Mouse (Mus musculus): ENCODE measurements around the gene Maml1.
"Not testable (repeated sequence)": the region's sequence is repeated elsewhere in the genome, so short reads cannot be mapped to it uniquely, and the experiment has no call there.

Maml1 gene

GRCm38 (mm10) chr11:50292190-50292855 lies at the start of gene Maml1:
TSS of gene Maml1 (minus strand) at chr11:50292311.
- peak; percentile 99 for DNase-seq (ENCODE audit: low read depth, low spot score)

- DNase-seq (ENCODE audit: low read depth, low spot score): no peak
Measured at GRCm38 (mm10) chr11:50336891-50337290, 44.8 kb upstream of the Maml1 start.

GRCm38 (mm10) chr11:50336126-50336525 lies 44.0 kb upstream of the Maml1 start:
- DNase-seq (ENCODE audit: low read depth, low spot score): no peak

GRCm38 (mm10) chr11:50333181-50333580 lies 41.1 kb upstream of the Maml1 start:
- no peak for DNase-seq (ENCODE audit: low read depth, low spot score)

DNA sequence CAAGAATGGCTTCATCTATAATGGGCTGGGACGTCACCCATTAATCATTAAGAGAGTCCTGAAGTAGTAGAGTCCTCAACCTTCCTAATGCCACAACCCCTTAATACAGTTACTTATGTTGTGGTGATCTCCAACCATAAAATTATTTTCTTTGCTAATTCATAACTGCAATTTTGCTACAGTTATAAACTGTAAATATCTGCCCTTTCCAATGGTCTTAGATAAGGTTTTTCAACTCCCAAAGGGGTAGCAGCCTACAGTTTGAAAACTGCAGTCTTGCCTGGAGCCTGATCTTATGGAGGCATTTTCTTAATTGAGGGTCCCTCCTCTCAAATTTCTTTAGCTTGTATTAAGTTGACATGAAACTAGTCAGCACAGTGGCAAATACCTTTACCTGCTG lies 37.3 kb upstream of the Maml1 start:
- DNase-seq (ENCODE audit: low read depth, low spot score): no peak

DNA sequence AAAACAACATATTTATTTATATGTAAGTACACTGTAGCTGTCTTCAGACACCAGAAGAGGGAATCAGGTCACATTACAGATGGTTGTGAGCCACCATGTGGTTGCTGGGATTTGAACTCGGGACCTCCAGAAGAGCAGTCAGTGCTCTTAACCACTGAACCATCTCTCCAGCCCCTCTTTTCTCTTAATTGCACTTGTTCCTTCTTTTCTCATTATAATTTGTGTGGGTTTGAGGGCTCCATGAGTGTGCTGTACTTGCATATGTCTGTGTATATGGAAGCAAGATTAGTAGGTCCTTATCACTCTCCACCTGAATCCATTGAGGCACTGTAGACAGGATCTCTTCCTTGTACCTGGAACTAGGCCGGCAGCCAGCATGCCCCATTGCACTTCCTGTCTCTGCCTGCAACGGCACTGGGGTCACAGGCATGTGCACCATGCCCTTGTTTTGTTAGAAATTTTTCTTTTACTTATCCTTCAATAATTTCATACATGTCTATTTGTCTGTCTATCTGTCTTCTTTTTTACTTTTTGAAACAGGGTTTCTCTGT lies 36.0 kb upstream of the Maml1 start:
- no peak for DNase-seq (ENCODE audit: low read depth, low spot score)

DNA sequence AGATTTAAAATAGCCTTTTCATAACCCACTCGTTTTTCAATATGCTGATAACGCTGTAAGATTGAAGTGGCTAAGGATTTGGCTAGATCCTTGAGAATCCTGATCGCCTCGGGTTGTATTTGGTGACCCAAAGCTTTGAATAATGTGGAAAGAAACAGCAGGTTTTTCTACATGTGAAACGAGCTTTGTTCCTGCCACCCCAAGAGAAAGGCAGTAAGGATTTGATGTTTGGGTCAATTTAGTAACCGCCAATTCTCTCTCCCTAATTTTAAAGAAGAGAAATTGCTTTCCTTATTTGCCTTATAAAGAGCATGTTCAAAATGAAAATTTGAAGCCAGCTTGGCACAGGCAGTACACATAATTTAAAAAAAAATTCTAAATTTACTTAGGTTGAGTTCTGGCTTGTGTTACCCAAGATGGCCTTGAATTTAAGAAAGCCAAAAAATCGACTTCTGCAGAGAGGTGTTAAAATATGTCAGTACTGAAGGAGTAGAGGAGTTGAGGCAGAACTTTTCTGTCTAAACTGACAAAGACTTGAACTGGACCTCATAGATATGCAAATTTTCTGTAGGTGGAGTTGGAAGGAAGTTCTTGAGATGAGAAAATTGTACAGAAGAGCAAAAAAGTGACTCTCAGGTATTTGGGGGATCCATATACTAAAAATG lies 34.3 kb upstream of the Maml1 start:
- DNase-seq (ENCODE audit: low read depth, low spot score): no peak

- peak; percentile 100 for DNase-seq (ENCODE audit: low read depth, low spot score)
Measured at GRCm38 (mm10) chr11:50325496-50326301, 33.6 kb upstream of the Maml1 start, which contains the start of gene Canx. TSS of gene Canx (minus strand) at chr11:50325673.

- DNase-seq (ENCODE audit: low read depth, low spot score): no peak
Measured at GRCm38 (mm10) chr11:50324751-50325471, 32.8 kb upstream of the Maml1 start.

DNA sequence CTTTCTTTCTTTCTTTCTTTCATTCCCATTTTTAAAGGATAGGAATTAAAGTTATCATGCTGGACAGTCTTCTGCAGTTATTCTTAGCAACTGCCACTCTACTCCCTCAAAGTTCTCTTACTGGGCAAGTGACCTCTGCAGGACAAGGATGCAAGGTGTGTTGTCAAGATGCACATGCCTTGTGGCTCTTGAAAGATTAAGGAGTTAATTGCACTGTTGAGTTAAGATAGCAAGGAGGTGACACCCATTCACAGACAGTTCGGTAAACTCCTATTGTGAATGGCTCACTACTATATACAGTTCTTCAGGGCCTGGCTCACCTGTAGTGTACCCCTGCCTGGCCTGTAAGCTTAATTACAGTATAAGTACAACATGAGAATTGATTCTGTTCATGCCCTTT lies 31.7 kb upstream of the Maml1 start:
- no peak for DNase-seq (ENCODE audit: low read depth, low spot score)

DNA sequence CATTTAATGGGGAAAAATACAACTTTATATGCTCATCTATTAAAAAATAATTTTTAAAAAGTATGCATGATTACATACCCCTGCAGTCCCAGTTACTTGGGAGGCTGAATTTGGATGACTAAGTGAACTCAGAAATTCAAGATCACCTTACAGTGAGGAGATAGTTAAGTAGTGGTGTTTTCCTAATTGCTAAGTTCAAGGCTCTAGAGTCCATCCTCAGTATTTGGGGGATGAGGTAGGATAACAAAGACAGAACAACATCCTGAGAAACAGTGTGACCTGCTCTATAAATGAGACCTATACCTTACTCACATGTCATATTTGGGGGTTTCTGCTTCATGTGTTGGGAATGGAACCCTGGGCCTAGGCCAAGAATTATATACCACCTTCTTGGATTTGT lies 30.2 kb upstream of the Maml1 start:
- DNase-seq (ENCODE audit: low read depth, low spot score): no peak

GRCm38 (mm10) chr11:50321239-50321638 lies 29.1 kb upstream of the Maml1 start:
- DNase-seq (ENCODE audit: low read depth, low spot score): no peak

- not testable (repeated sequence) for DNase-seq (ENCODE audit: low read depth, low spot score)
Measured at GRCm38 (mm10) chr11:50319343-50319742, 27.2 kb upstream of the Maml1 start.

DNA sequence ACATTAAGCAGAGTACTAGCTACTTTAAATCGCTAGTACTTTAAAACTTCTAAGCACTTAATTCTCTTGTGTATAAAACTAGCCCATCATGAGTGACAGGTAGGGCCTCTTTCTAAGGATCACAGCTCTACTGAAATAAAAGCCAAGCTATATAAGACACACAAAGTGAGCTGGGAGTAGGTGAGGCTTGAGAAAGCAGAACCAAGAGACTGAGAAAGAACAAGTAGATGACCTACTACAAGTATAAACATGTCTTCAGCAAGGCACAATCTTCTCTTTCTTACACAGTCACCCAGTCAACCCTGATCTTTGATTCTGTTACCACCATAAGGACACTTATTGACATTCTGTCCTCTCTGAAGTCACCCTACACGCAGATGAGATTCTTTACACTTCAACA lies 20.7 kb upstream of the Maml1 start:
- no peak for DNase-seq (ENCODE audit: low read depth, low spot score)

- no peak for DNase-seq (ENCODE audit: low read depth, low spot score)
Measured at GRCm38 (mm10) chr11:50303406-50303805, 11.3 kb upstream of the Maml1 start.

DNA sequence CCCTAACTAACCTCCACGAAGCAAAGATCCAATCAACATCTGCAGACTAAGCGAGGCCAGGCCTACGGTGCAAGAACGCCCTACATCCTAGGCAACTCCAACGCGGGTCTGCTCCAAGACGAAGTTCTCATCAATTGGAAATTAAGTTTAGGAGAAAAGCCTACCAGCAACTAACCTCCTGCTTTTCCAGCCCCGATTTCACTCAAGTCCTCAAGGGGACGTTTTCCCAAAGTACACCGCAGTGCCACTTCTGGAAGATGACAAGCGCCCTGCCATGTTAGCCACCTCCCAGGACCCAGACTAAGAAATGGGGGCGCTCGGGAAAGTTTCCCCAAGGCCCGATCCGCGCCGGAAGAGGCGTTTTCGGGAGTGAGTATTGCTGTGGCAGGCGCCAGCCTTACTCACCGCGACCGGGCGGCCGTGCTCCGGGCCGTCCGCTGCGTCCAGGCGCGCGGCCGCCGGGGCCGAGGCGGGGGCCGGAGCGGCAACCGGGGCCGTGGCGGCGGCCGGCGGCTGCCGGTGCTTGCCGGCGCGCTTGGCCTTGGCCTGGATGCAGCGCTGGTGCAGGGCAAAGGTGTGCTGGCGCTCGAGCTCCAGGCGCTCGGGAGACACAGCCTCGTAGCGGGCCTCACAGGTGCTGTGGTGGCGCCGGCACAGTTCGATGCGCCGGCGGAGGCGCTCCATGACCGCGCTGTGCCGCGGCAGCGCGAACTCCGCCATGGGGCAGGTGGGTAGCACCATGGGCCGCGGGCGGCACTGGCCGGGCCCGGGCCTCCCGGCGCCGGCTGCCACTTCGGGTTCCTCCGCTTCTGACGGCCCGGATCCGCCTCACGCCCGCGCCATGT lies 568 bp downstream of the Maml1 start:
- peak; percentile 54 for DNase-seq (ENCODE audit: low read depth, low spot score)

GRCm38 (mm10) chr11:50290486-50291225 lies 1.5 kb downstream of the Maml1 start:
- peak; percentile 29 for DNase-seq (ENCODE audit: low read depth, low spot score)

DNA sequence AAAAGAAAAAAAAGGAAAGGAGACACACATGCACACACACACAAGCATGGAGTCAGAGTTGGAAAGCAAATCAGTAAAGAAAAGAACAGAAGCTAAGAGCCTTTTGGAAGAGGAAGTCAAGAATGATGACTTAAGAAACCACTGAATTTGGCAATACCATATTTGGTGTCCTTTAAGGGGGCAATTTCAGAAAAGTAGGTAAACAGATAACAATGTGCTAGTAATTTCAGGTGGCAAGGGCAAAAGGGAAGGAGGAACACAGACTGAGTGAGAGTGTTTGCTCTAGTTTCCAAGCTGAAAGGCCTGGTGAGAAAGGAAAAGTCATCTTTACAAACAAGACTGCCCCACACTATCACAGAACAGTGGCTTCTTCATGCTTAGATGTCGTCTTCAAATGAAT lies 5.7 kb downstream of the Maml1 start:
- no peak for DNase-seq (ENCODE audit: low read depth, low spot score)

- no peak for DNase-seq (ENCODE audit: low read depth, low spot score)
Measured at GRCm38 (mm10) chr11:50285696-50286095, 6.4 kb downstream of the Maml1 start.

DNA sequence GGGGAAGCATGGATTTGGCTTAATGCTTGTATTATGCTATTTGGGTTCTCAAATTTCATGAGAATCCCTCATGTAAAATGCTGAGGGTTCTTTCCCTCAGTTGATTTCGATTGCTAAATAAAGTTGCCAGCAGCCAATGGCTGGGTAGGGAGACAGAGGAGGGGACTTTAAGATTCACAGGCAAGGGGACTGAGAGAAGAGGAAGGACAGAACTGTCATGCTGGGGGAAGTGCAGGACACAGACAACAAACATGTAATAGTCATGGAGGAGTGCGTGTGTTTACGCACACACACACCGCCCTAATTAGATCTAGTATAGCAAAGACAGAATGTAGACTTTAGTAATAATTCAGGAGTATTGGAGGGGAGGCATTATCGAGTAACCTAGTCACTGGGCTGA lies 6.8 kb downstream of the Maml1 start:
- DNase-seq (ENCODE audit: low read depth, low spot score): no peak

Measured in mesoderm, embryonic 11.5 days (tissue).